Mouse (Mus musculus): ENCODE results near the gene Parl. TPM values are rescaled to one million over a fixed set of nuclear protein-coding genes. Genes with fewer than 3 reads are reported as not detected.

Parl gene
- polyA plus RNA-seq (2011; ENCODE audit: insufficient read length, low read depth, missing spikeins) = 72.1 and 74.1 TPM in 2 replicates

DNA sequence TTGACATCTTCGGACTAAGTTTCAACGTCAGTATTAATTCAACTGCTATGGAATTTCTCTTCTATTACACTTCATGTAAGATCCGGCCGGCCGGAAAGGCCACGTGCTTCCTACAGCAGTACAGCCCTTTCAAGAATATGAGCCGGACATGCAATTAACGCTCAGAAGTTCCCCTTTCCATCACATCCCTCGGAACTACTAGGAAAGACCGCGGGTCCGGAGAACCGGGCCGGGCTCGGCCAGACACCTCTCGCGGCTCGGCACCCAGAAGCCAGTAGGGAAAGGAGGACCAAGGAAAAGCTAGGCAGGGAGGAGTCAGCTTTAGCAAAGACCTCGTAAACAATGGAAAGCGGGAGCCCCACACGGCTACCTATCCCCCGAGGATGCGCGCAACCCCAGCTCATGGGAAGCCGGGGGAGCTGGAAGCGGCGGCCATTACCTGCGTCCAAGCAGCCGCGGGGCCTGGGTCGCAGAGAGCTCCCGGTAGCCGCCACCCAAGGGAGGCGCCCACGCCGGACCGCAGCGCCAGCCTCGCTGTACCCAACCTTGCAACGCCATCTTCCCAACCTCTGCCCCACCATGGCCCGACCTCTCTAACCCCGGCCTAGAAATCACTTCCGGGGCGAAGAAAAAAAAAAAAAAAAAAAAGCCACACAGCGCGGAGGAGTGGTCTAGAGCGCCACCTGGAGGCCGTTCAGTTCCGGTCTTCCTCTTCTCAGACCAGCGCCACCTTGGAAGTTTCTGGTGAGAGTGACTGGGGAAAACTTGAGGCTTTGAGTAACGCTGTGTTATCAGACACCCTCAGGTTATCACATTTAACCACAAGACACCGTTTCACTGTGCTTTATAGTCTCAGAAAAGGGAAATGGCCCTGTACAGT lies at the start of gene Parl:
Gene Parl (minus strand): TSS at position 618 of the 880 bp plus-strand sequence.
- peaks cover 4% of the 10 kb centered on the region for H3K4me1 ChIP-seq (ENCODE audit: control insufficient read depth, insufficient read depth, low read length)
- peak within 1 kb of the TSS; percentile 36 for H3K27ac ChIP-seq (ENCODE audit: insufficient read depth, low read length)
- TF ChIP-seq CTCF (IDR thresholded peaks at IDR 0.05; ENCODE audit: borderline replicate concordance, insufficient read depth, low read length) (peak; percentile 67; the same call in 1 of the 2 replicates), POLR2A (IDR thresholded peaks at IDR 0.05; ENCODE audit: low read depth, low read length) (peak; percentile 66)
- H3K4me3 ChIP-seq (ENCODE audit: insufficient read depth, low read length) = peak within 1 kb of the TSS; percentile 92

- H3K4me1 ChIP-seq (ENCODE audit: control insufficient read depth, insufficient read depth, low read length) = no peaks in the 10 kb centered on the region
- H3K4me3 ChIP-seq (ENCODE audit: insufficient read depth, low read length) = no peak overlapping the region
- no peak overlapping the region for H3K27ac ChIP-seq (ENCODE audit: insufficient read depth, low read length)
- no peak for TF ChIP-seq POLR2A (IDR thresholded peaks at IDR 0.05; ENCODE audit: low read depth, low read length)
- TF ChIP-seq CTCF (IDR thresholded peaks at IDR 0.05; ENCODE audit: borderline replicate concordance, insufficient read depth, low read length) = no peak
Observed at GRCm38 (mm10) chr16:20345464-20345863, 43.3 kb upstream of the Parl start.

DNA sequence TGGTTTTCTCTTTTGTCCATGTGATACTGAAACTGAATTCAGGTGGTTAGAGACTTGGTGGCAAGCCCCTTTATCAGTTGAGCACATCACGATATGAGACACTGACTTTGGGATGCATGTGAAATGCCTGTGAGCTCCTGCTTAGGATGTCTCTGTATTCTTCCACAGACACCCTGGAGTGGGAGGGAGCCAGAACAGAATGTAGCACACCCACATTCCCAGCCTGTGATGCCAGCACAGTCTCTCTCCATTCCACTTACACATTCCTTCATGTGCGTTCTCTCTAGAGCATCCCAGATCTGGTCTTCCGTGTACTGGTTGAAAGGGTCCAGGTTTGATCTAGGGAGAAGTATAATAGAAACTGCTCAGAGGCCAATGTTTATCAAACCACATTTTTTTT lies 36.4 kb upstream of the Parl start:
- Histone ChIP-seq H3K4me1 (ENCODE audit: control insufficient read depth, insufficient read depth, low read length) (no peaks in the 10 kb centered on the region; the same call in 1 of the 2 replicates), H3K4me3 (ENCODE audit: insufficient read depth, low read length) (no peak overlapping the region), H3K27ac (ENCODE audit: insufficient read depth, low read length) (peak overlapping the region; percentile 40; the same call in 1 of the 2 replicates)
- TF ChIP-seq POLR2A (IDR thresholded peaks at IDR 0.05; ENCODE audit: low read depth, low read length) (no peak), CTCF (IDR thresholded peaks at IDR 0.05; ENCODE audit: borderline replicate concordance, insufficient read depth, low read length) (no peak)

GRCm38 (mm10) chr16:20334918-20335317 lies 32.7 kb upstream of the Parl start:
- no peak for TF ChIP-seq POLR2A (IDR thresholded peaks at IDR 0.05; ENCODE audit: low read depth, low read length)
- TF ChIP-seq CTCF (IDR thresholded peaks at IDR 0.05; ENCODE audit: borderline replicate concordance, insufficient read depth, low read length) = no peak
- H3K27ac ChIP-seq (ENCODE audit: insufficient read depth, low read length) = no peak overlapping the region
- H3K4me1 ChIP-seq (ENCODE audit: control insufficient read depth, insufficient read depth, low read length) = no peaks in the 10 kb centered on the region; the same call in 1 of the 2 replicates
- no peak overlapping the region for H3K4me3 ChIP-seq (ENCODE audit: insufficient read depth, low read length)

DNA sequence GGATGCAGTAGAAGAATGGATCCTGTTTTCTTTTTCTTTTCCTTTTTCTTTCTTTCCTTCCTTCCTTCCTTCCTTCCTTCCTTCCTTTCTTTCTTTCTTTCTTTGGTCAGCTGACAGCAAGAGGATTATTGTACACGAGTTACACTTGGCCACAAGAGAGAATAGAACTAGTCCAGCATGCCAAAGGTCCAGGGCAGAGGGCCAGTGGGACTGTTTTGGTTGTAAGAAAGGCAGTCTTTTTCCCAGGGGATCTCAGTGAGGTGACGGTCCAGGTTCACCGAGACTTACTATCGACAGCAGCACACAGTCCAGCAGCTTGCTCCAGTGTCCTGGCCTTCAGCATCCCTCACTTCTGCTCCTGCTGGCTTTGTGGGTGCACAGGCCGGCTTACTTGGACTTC lies 26.1 kb upstream of the Parl start:
- no peak overlapping the region for H3K27ac ChIP-seq (ENCODE audit: insufficient read depth, low read length)
- no peaks in the 10 kb centered on the region for H3K4me1 ChIP-seq (ENCODE audit: control insufficient read depth, insufficient read depth, low read length)
- no peak for TF ChIP-seq CTCF (IDR thresholded peaks at IDR 0.05; ENCODE audit: borderline replicate concordance, insufficient read depth, low read length)

GRCm38 (mm10) chr16:20325286-20325685 lies 23.1 kb upstream of the Parl start, which contains the start of gene Cyp2ab1:
Cyp2ab1 (minus strand) TSS chr16:20325404.
- Histone ChIP-seq H3K4me3 (ENCODE audit: insufficient read depth, low read length) (no peak within 1 kb of the TSS), H3K4me1 (ENCODE audit: control insufficient read depth, insufficient read depth, low read length) (no peaks in the 10 kb centered on the region; the same call in 1 of the 2 replicates), H3K27ac (ENCODE audit: insufficient read depth, low read length) (no peak within 1 kb of the TSS)
- TF ChIP-seq CTCF (IDR thresholded peaks at IDR 0.05; ENCODE audit: borderline replicate concordance, insufficient read depth, low read length) = no peak
- TF ChIP-seq POLR2A (IDR thresholded peaks at IDR 0.05; ENCODE audit: low read depth, low read length) = no peak

More for the DNA sequence above, 26.1 kb upstream of the Parl start:
- H3K4me3 ChIP-seq (ENCODE audit: insufficient read depth, low read length) = no peak overlapping the region

DNA sequence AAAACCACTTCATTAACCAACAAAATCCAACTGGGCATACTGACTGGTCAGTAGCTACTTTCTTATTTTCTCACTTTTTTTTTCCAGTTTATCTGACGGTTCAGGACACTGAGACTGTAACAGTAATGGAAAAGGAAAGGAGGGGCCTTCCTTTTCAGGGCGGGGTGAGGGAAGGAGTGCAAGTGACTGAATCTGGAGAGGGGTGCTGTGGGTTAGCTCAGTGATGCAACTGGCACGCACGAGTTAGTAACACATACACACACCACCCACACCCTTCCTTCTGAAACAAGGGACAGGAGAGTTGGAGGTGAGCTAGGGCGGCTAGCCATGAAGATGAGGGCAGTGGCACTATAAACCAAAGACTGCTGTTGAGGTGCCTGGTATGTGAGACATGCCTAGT lies 21.7 kb upstream of the Parl start:
- H3K4me3 ChIP-seq (ENCODE audit: insufficient read depth, low read length) = no peak overlapping the region
- TF ChIP-seq CTCF (IDR thresholded peaks at IDR 0.05; ENCODE audit: borderline replicate concordance, insufficient read depth, low read length) (no peak), POLR2A (IDR thresholded peaks at IDR 0.05; ENCODE audit: low read depth, low read length) (no peak)
- H3K27ac ChIP-seq (ENCODE audit: insufficient read depth, low read length) = no peak overlapping the region
- no peaks in the 10 kb centered on the region; the same call in 1 of the 2 replicates for H3K4me1 ChIP-seq (ENCODE audit: control insufficient read depth, insufficient read depth, low read length)

DNA sequence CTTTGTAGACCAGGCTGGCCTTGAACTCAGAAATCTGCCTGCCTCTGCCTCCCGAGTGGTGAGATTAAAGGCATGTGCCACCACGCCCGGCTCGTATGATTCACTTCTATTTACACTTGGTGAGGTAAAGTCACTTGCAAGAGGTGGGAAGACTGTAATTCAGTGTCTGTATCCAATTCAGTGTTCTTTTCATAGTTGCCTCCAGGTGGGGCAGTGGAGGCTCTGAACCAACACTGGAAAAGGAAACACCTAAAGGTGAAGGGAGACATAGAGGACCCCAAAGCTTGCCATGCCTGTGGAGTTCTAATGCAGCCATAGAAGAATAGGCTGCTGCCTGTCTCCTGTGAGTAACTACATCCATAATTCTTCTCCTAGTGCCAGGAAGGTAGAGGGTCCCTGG lies 20.1 kb upstream of the Parl start:
- H3K4me1 ChIP-seq (ENCODE audit: control insufficient read depth, insufficient read depth, low read length) = no peaks in the 10 kb centered on the region; the same call in 1 of the 2 replicates
- no peak overlapping the region for H3K4me3 ChIP-seq (ENCODE audit: insufficient read depth, low read length)
- no peak for TF ChIP-seq CTCF (IDR thresholded peaks at IDR 0.05; ENCODE audit: borderline replicate concordance, insufficient read depth, low read length)

DNA sequence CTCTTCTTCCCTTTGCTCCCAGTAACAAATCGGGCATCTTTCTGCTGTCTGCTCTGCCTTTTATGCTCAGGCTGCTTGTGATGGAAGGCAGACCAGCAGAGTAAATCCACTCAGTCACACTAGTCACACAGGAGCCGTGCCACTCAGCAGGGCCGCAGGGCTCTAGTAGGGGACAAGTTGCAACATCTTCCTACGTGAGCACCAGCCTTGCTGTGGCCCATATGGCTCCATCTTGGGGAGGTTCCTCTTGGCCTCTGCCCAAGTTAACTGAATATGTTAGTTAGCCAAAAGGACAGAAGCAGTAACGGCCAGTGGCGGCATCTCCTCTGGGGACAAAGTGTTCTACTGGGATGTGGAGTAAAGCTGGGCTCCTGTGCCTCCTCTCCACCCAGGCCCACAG lies 14.6 kb upstream of the Parl start:
- no peaks in the 10 kb centered on the region; the same call in 1 of the 2 replicates for H3K4me1 ChIP-seq (ENCODE audit: control insufficient read depth, insufficient read depth, low read length)
- H3K4me3 ChIP-seq (ENCODE audit: insufficient read depth, low read length) = no peak overlapping the region
- TF ChIP-seq POLR2A (IDR thresholded peaks at IDR 0.05; ENCODE audit: low read depth, low read length) (no peak), CTCF (IDR thresholded peaks at IDR 0.05; ENCODE audit: borderline replicate concordance, insufficient read depth, low read length) (no peak)
- no peak overlapping the region for H3K27ac ChIP-seq (ENCODE audit: insufficient read depth, low read length)

More for the DNA sequence above, 20.1 kb upstream of the Parl start:
- no peak overlapping the region for H3K27ac ChIP-seq (ENCODE audit: insufficient read depth, low read length)

- H3K27ac ChIP-seq (ENCODE audit: insufficient read depth, low read length) = no peak overlapping the region
- no peak overlapping the region for H3K4me3 ChIP-seq (ENCODE audit: insufficient read depth, low read length)
- TF ChIP-seq POLR2A (IDR thresholded peaks at IDR 0.05; ENCODE audit: low read depth, low read length) (no peak), CTCF (IDR thresholded peaks at IDR 0.05; ENCODE audit: borderline replicate concordance, insufficient read depth, low read length) (no peak)
- H3K4me1 ChIP-seq (ENCODE audit: control insufficient read depth, insufficient read depth, low read length) = no peaks in the 10 kb centered on the region
Observed at GRCm38 (mm10) chr16:20315266-20315665, 13.1 kb upstream of the Parl start.
